ENCODE assay signal across 7 mouse cellular contexts in the genomic region with DNA sequence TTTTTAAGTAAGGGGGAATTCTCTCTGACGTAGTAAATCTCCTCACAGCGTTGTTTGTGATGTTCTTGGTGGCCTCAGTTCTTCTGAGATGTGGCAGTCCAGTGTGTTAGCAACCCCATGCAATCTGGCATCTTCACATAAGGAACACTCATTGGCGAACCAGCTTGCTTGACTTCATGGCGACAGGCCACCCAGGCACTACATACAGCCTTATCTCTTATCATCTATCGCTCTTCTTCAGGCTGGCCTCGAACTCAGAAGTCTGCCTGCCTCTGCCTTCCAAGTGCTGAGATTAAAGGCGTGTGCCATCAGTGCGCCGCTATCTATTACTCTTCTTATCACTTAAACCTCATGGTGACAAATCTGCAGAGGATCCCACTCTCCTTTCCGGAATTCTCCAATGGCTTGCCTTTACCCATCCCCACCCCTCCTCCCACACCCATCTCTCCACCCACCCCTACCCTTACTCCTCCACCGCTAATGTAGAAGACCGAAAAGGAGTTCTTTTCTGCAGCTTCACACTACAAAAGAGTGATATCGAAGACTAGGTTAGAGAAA. TPM values are rescaled to one million over a fixed set of nuclear protein-coding genes. Genes with fewer than 3 reads are reported as not detected.
DNase-seq lines count a peak whose midpoint lies in the region; ATAC-seq lines count a peak whose summit lies in the region.

TSS of gene Tmem100 (plus strand) at position 508 of the 558 bp plus-strand sequence.

- peaks cover 8 to 29% of the 10 kb centered on the region in 2 experiments for H3K4me1 ChIP-seq in heart, embryonic 14.5 days (ENCODE audit: control insufficient read depth in 2 of 2, insufficient read depth in 2 of 2, low read length in 2 of 2)
- H3K4me1 ChIP-seq in neural tube, embryonic 15.5 days: peaks cover 31% of the 10 kb centered on the region

- peak within 1 kb of the TSS; percentile 63 for H3K9ac ChIP-seq in heart, embryonic 14.5 days (ENCODE audit: low read length)
- peak within 1 kb of the TSS; percentile 40; the same call in 1 of the 2 replicates for H3K9ac ChIP-seq in neural tube, embryonic 15.5 days (replicated peaks)

- intact Hi-C loops in left cerebral cortex, postnatal 4 days (cut with DNase I): loop anchor here (10.0 kb wide), 1 partner anchor 135 kb away; no protein-coding TSS in a partner anchor

- H3K27ac ChIP-seq in heart, embryonic 14.5 days (replicated peaks in 1 of 2; ENCODE audit: control insufficient read depth in 1 of 2, insufficient read depth in 1 of 2, low read depth in 2 of 2, low read length in 2 of 2): no peak within 1 kb of the TSS
- no peak within 1 kb of the TSS; the same call in 1 of the 2 replicates for H3K27ac ChIP-seq in neural tube, embryonic 15.5 days (replicated peaks)

- DNase-seq in urinary bladder, adult 2 months (ENCODE audit: low spot score): no peak
- no peak for DNase-seq in urinary bladder, postnatal 25 days (ENCODE audit: low spot score)
- DNase-seq in left cerebral cortex, postnatal 4 days: no peak
- no peak for DNase-seq in cerebellum, adult 11-12 months
- no peak for DNase-seq in right cerebral cortex, postnatal 14 days

- ATAC-seq in heart, embryonic 14.5 days (ENCODE audit: insufficient number of reproducible peaks, insufficient read depth, low FRiP score, low read depth): no peak
- ATAC-seq in neural tube, embryonic 15.5 days (ENCODE audit: low FRiP score): no peak

- H3K36me3 ChIP-seq in heart, embryonic 14.5 days (ENCODE audit: control insufficient read depth, insufficient read depth, low read length): no peaks in the 10 kb centered on the region
- no peaks in the 10 kb centered on the region for H3K36me3 ChIP-seq in neural tube, embryonic 15.5 days

- peak within 1 kb of the TSS; percentile 66 for H3K4me2 ChIP-seq in heart, embryonic 14.5 days (ENCODE audit: low read length)
- H3K4me2 ChIP-seq in neural tube, embryonic 15.5 days: peak within 1 kb of the TSS; percentile 54

- WGBS in heart, embryonic 14.5 days: 35% methylated on average over 13 of the region's 13 CpGs
- 49% methylated on average over 13 of the region's 13 CpGs for WGBS in neural tube, embryonic 15.5 days

- H3K4me3 ChIP-seq in heart, embryonic 14.5 days (ENCODE audit: control insufficient read depth in 1 of 2, insufficient read depth in 1 of 2, low read depth in 1 of 2, low read length in 2 of 2): peak within 1 kb of the TSS; percentile 36 to 44
- peak within 1 kb of the TSS; percentile 39 for H3K4me3 ChIP-seq in neural tube, embryonic 15.5 days (replicated peaks)

- no peaks in the 10 kb centered on the region for H3K9me3 ChIP-seq in heart, embryonic 14.5 days (ENCODE audit: control insufficient read depth, low read length)
- no peaks in the 10 kb centered on the region for H3K9me3 ChIP-seq in neural tube, embryonic 15.5 days (replicated peaks)

- peaks cover 20% of the 10 kb centered on the region for H3K27me3 ChIP-seq in heart, embryonic 14.5 days (ENCODE audit: control insufficient read depth, insufficient read depth, low read length)
- peaks cover 17% of the 10 kb centered on the region for H3K27me3 ChIP-seq in neural tube, embryonic 15.5 days (replicated peaks)

RNA-seq across cellular contexts. Expression of gene Tmem100, which starts in this region (rescaled TPM):
- 8.2 and 11.0 TPM in 2 replicates for polyA plus RNA-seq in urinary bladder, adult 2 months (2012; rRNA removed)
- 14.8 and 16.4 TPM in 2 replicates for polyA plus RNA-seq in heart, embryonic 14.5 days (2014; fragmentation: Nextera tagmentation; extraction: Ambion mirVana)
- 10 to 100 TPM; 11.9 to 12.7 TPM for total RNA-seq in left cerebral cortex, postnatal 4 days (2021)
- polyA plus RNA-seq in neural tube, embryonic 15.5 days (2015; fragmentation: Nextera tagmentation; extraction: Ambion mirVana): 23.0 and 24.1 TPM in 2 replicates
